Mouse (Mus musculus): ENCODE measurements around the gene Satb2.

Satb2 gene

DNA sequence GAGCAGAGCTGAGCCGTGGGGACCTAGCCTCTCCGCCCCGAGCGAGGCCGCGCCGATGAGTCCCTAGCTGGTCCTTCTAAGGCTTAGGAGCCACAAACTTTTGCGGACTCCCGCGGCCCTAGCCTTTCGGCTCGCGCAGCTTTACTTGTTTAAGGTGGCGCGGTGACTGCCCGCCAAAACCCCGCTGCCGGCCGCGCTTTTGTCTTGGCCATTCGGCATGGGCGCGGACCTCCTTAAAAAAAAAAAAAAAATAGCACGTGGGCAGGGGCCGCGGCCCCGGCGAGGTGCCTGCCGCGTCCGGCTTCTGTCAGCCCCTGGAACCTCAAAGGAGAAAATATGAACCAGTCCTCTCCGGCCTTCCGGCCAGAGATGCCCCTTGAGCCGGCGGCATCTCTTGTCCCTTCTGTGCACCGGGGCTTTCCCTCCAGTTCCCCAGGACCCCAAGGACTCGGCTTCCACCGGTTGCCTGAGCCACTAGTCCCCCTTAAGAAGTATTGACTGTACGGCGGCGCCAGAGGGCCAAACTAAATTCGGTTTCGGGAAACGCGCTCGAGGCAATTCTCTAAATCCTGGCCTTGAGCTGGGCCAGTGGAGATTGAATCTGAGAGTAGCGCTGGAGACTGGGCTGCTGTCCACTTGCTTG lies 5.4 kb downstream of the Satb2 start:
- peak; percentile 96 for DNase-seq (ENCODE audit: low read depth, low spot score)

DNA sequence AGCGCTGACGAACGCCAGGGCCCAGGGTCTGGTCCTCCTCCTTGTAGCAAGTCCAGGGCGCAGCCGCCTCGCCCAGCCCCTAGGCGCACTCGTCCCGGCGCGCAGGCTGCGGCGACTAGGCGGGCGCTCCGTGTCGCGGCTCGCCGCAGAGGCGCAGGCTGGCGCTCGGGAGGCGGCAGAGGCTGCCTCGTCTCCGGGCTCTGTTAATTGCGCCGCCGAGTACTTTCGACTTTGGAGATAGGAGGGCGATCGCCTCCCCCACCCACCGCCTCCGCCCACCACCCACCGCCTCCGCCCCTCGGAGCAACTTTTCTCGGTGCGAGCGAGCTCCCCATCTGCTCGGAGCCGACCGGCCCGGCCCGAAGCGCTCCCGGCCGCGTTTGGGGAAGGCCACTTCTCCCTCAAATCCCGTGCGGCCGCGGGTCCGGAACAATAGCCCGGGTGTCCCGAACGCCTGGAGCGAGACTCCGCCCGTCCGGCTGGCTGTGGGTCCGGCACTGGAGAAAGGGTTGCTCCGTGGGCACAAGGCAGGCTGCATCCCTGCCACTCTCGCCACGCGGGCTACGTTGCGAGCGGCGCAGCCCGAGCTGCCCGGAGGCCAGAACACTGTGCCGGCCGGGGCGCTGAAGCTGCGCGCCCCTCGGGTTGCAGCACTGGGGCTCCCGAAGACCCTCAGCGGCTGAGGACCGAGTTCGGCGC lies 6.0 kb downstream of the Satb2 start:
- DNase-seq (ENCODE audit: low read depth, low spot score): peak; percentile 52

GRCm38 (mm10) chr1:56971942-56972250 lies 6.6 kb downstream of the Satb2 start:
- DNase-seq (ENCODE audit: low read depth, low spot score): no peak

- no peak for DNase-seq (ENCODE audit: low read depth, low spot score)
Observed at GRCm38 (mm10) chr1:56971441-56971861, 7.0 kb downstream of the Satb2 start.

DNA sequence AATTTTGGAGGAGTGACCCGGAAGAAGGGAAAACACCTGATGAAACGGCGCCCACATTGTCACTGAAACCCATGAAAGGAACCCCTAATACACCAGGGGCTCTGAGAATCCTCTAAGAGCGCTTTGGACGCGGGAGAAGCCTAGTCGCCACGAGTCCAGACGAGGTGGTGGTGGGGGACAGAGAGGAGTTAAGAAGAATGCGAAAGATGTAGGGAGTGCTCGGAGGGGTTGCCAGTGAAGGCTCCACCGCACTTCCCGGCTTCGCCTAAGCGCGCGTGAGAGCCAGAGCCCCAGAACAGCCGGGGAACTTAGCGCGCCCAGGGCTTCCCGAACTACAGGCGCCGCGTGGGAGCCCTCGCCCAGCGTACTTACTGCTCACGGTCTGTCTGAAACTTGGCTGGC lies 7.7 kb downstream of the Satb2 start:
- DNase-seq (ENCODE audit: low read depth, low spot score): no peak

DNA sequence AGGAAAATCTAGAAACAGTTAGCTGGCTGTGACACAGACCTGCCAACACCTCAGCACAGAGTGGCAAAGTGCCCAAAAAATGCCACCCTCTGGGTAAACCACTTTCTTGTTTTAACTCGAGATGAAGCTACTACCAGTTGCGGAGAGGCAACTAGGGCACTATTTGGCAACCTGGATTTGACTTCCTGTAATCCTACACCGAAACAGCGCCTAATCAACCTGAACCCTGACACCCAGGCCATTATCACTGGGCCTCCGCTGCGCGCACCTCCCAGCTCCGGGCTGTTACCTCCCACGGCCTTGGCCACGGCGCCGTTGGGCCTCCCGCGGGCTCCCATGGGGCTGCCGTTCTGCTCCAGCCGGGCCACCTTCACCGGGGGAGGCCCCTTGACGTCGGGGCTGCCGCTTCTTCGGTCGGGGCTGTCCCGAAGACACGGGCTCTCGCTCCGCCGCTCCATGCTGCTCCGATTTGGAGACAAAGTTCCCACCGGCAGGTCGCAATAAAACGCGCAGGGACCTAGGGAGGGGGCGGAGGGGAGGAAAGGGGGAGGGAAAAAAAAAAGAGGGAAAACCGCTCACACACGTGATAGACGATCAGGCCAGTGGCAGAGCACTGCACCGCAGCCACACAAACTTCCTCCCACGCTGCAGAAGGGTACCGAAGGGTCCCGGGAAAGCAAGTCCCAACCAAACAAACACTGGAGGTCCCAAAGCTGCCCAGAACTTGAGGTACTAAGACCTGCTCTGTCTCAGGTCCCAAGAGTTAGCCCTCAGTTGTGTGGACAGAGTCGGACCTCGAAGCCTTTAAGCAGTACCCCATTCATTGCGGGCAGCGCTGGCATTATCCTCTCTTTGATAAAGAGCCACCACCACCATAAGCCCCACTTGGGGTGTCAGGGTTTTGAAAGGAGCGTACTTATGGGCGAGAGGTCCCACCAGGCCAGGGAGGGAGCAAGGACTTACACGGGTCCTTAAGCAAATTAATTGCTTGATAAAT lies 8.8 kb downstream of the Satb2 start:
- peak; percentile 54 for DNase-seq (ENCODE audit: low read depth, low spot score)

DNA sequence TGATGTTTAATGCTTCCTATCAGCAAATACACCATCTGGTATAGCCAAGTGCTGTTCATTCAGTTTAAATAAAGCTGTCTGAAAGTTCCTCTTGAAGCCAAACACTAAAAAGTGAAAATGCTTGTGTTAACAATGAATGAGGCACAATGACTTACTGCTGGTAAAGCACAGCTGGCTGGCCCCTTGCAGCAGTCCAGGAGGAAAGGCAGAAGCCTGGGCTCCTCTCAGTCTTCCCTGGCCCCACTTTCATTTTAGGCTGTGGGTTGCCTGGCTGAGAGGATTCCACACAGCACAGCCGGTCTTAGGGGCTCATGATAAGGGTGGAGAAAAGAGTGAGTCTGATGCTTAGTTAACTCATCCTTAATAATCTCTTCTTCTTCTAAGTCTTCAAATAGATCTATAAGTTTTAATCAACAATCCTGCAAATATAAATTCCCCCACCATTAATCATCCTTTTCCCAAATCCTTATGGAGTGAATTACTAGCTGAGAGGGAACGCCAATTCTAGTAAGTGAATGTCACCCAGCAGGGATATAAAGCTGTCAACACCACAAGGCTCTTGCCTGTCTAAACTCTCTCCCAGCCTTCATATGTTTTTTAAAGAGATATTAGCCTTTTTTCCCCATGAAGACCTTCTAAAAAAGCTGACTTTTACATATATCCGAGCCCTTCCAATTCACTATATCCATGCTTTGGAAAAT lies 12.4 kb downstream of the Satb2 start:
- DNase-seq (ENCODE audit: low read depth, low spot score): no peak

GRCm38 (mm10) chr1:56964493-56964892 lies 14.0 kb downstream of the Satb2 start:
- DNase-seq (ENCODE audit: low read depth, low spot score): no peak

DNA sequence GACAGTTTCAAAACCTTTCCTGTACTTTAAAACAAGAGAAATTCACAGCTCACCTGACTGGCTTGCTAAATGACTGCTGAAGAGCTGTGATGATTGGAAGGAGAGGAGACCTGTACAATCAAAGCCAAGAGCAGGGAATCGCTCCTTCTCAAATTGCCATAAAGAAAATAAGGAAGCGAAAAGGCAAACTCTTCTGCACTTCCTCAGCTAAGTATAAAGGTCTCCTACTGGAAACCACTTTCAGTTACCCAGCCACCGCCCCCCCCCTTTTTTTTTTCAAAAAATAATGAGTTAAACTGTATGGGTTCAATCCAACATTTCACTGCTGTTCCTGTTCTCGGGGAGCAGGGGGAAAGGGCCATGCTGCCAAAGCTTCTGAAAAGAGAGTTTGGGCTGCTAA lies 15.2 kb downstream of the Satb2 start:
- DNase-seq (ENCODE audit: low read depth, low spot score): no peak

- DNase-seq (ENCODE audit: low read depth, low spot score): no peak
Observed at GRCm38 (mm10) chr1:56958996-56959395, 19.5 kb downstream of the Satb2 start.

GRCm38 (mm10) chr1:56957942-56958341 lies 20.5 kb downstream of the Satb2 start:
- no peak for DNase-seq (ENCODE audit: low read depth, low spot score)

GRCm38 (mm10) chr1:56956811-56957210 lies 21.6 kb downstream of the Satb2 start:
- no peak for DNase-seq (ENCODE audit: low read depth, low spot score)

- DNase-seq (ENCODE audit: low read depth, low spot score): no peak
Observed at GRCm38 (mm10) chr1:56955739-56956085, 22.7 kb downstream of the Satb2 start.

- no peak for DNase-seq (ENCODE audit: low read depth, low spot score)
Observed at GRCm38 (mm10) chr1:56955055-56955738, 23.3 kb downstream of the Satb2 start.

DNA sequence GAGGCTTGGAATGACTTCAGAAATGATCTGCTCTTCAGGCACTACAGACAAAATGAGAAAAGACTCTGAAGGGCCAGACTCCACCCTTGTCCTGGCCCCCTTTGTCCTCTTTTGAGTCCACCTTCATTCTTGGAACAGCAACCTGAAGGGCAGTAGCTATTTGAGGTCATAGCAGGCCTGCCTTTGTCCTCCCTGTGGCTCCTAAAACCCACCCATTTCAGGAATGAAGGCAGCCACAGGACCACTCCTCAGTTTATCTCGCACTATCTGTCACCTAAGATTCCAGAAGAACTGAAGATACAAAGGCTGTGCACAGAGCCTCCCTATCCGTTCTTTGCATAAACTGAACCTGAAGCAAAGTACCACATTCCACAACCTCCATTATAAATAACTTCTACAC lies 24.9 kb downstream of the Satb2 start:
- no peak for DNase-seq (ENCODE audit: low read depth, low spot score)

- DNase-seq (ENCODE audit: low read depth, low spot score): no peak
Observed at GRCm38 (mm10) chr1:56951980-56952379, 26.5 kb downstream of the Satb2 start.

DNA sequence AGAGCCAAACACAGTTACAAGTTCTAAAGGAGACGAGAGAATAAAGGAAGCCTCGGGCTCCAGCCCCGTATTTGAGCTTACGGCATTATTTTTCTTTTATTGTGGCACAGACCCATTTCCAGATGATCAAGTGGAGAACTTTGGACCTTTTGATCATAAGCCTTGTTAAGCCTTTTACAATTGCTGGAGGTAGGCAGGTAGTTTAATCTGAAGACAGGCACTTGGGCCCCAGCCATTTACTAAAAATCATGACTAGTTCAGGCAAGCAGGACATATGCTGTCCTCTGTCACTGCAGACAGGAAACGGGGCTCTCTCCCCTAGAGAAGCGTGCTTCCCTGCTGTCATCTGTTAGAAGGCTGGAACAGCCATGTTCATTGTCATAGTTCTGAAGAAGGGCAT lies 26.9 kb downstream of the Satb2 start:
- DNase-seq (ENCODE audit: low read depth, low spot score): no peak

DNA sequence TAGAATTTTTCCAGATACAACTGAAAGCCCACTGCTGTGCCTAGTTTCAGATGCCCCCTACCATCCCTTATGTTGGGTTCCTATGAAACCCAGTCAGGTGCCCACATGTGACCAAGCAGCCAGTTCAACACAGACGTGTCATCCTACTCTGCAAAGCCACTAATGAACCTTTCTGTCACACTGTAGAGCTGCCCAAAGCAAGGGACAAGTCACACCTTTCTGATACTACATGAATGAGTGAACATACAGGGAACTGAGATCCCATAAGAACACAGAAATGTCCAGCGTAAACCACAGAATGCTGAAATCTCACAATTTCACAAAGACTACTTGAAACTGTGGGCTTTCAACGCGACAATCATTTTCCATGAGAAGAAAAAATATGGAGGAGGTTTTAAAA lies 39.0 kb downstream of the Satb2 start:
- no peak for DNase-seq (ENCODE audit: low read depth, low spot score)

GRCm38 (mm10) chr1:56938432-56938831 lies 40.0 kb downstream of the Satb2 start:
- no peak for DNase-seq (ENCODE audit: low read depth, low spot score)

DNA sequence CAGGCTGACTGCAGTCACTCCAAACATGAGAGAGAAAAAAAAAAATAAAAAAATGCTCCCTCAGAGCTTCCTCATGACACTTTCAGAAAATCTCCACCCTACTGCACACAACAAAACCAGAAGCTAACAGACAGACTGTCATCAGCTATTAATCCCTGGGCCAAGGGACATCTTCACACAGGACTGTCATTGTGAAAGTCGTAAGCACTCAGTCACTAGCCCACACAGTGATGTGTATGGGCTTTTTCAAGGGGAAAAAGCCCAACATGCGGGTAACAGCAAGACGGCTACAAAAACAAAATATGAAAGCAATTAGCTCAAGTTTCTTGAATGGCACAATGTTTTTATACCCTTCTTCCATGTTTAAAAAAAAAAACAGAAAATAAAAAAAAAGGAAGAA lies 41.9 kb downstream of the Satb2 start:
- no peak for DNase-seq (ENCODE audit: low read depth, low spot score)

DNA sequence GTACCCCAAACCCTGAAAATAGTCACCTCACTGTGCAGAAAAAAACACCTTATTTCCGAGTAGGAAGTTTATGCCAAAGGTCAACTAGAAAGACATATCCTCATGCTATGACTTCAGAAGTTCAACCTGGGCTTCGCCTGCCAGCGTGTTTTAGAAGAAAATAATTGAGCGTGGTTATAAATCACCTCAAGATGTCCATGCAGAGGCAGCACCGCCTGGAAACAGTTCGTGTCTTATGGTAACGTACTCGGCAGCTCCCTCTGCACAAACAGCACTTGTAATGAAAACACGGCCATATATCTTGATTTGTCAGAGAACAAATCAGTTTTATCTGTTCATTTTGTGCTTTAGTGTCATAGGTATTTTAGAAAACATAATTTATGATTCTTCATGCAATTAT lies 44.6 kb downstream of the Satb2 start:
- no peak for DNase-seq (ENCODE audit: low read depth, low spot score)
